Mouse (Mus musculus) hindbrain, postnatal 0 days (tissue): ENCODE data around the gene Hist1h3c. TPM values are rescaled to one million over a fixed set of nuclear protein-coding genes. Genes with fewer than 3 reads are reported as not detected.

Source experiments
- ATAC-seq: fragments of 200-750 bp; cut with Nextera tagmentation; 2 replicates; pipeline ENCODE4 v1.8.0; 2017; ENCODE audit warnings: mild to moderate bottlenecking, moderate TSS enrichment, moderate library complexity
- DNase-seq: peaks from one replicate; pipeline ENCODE4 v3.0.0-alpha.2; 2015; ENCODE audit warnings: low spot score
- H3K27ac ChIP-seq: fragments of 300-500 bp; sonication (generic); 2 replicates; pipeline ENCODE4 v1.5.1; 2014; ENCODE audit warnings: mild to moderate bottlenecking
- H3K27me3 ChIP-seq: fragments of 300-500 bp; sonication (generic); 2 replicates; pipeline ENCODE4 v1.6.1; 2014; ENCODE audit warnings: low read length, mixed read lengths; ENCODE audit not compliant: insufficient read depth
- H3K36me3 ChIP-seq: fragments of 300-500 bp; sonication (generic); 2 replicates; pipeline ENCODE4 v1.6.1; 2014; ENCODE audit warnings: low read length, mixed read lengths; ENCODE audit not compliant: insufficient read depth
- H3K4me1 ChIP-seq: fragments of 300-500 bp; sonication (generic); 2 replicates; pipeline ENCODE4 v1.6.1; 2014; ENCODE audit warnings: antibody characterized with exemption, low read length, mixed read lengths; ENCODE audit not compliant: insufficient read depth
- H3K4me2 ChIP-seq: fragments of 300-500 bp; sonication (generic); 2 replicates; pipeline ENCODE4 v1.6.1; 2014; ENCODE audit warnings: low read depth, mild to moderate bottlenecking, low read length, moderate library complexity, mixed read lengths
- H3K4me3 ChIP-seq: fragments of 300-500 bp; sonication (generic); 2 replicates; pipeline ENCODE4 v1.5.1; 2014; ENCODE audit warnings: low read length
- H3K9ac ChIP-seq: fragments of 300-500 bp; sonication (generic); replicated peaks from 2 replicates; pipeline ENCODE4 v1.6.1; 2014; ENCODE audit warnings: mild to moderate bottlenecking, low read length, moderate library complexity, mixed read lengths
- H3K9me3 ChIP-seq: fragments of 300-500 bp; sonication (generic); 2 replicates; pipeline ENCODE4 v1.6.1; 2016; ENCODE audit warnings: low read length, mixed read lengths
- CTCF ChIP-seq: IDR thresholded peaks from 2 replicates; pipeline ENCODE4 v1.5.1; 2016; ENCODE audit warnings: antibody characterized with exemption, control low read depth, low read depth
- WGBS: fragments of 180-500 bp; shearing (Covaris S2); extraction: QIAGEN DNeasy Blood & Tissue Kit; methylation state at CpG from one replicate; pipeline ENCODE4 v1.1.7; 2014; 5-methylcytosine and 5-hydroxymethylcytosine counted together
- microRNA-seq, 2 experiments: library from miRNA; unstranded; fragments of <30 nt; microRNA quantifications; one replicate each; pipeline ENCODE4; 2016
- polyA plus RNA-seq: library from polyadenylated mRNA; unstranded; fragments of >200 nt; fragmentation: Nextera tagmentation; extraction: Ambion mirVana; gene quantifications from 2 replicates; pipeline ENCODE4 v1.2.1, GENCODE M21; 2015
- total RNA-seq: library from RNA; depleted of rRNA; stranded (reverse); fragments of >200 nt; gene quantifications from 2 replicates; pipeline ENCODE4 v1.2.3, GENCODE M21; 2014; rRNA removed

Hist1h3c gene
- total and polyA plus RNA-seq, 2 experiments from 2014 or later = 1.6 to 1,362 TPM

DNA sequence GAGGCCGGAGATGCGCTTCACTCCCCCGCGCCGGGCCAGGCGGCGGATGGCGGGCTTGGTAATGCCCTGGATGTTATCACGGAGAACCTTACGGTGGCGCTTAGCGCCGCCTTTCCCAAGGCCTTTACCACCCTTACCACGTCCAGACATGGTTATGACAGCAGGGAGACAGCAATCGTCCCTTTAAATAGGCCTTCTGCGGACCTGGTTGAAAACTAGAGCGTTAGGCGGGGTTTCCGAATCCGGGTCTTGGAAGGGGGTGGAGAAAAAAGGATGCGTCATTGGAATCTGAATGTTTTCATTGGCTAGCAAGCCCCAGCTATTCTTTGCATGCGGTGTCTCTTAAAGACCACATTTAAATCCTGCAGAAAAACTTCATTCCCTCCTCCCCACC is 47.1 kb downstream of the Hist1h3c start, which contains the start of gene Hist1h4c:
Gene Hist1h4c, minus strand, starts transcription at position 155 of the 394 bp plus-strand sequence.
- H3K4me3 ChIP-seq = peak within 1 kb of the TSS; percentile 43
- no peaks in the 10 kb centered on the region for H3K4me1 ChIP-seq
- H3K27me3 ChIP-seq = no peaks in the 10 kb centered on the region
- H3K9ac ChIP-seq = peak within 1 kb of the TSS; percentile 55
- peak within 1 kb of the TSS; percentile 87 for H3K27ac ChIP-seq
- DNase-seq = peak; percentile 99
- WGBS = 0% methylated on average over 20 of the region's 22 CpGs
- peak; percentile 98 for ATAC-seq
- no peaks in the 10 kb centered on the region for H3K9me3 ChIP-seq
- peak within 1 kb of the TSS; percentile 78 for H3K4me2 ChIP-seq
- peak; percentile 39; the same call in 1 of the 2 replicates for TF ChIP-seq CTCF
- H3K36me3 ChIP-seq = no peaks in the 10 kb centered on the region

DNA sequence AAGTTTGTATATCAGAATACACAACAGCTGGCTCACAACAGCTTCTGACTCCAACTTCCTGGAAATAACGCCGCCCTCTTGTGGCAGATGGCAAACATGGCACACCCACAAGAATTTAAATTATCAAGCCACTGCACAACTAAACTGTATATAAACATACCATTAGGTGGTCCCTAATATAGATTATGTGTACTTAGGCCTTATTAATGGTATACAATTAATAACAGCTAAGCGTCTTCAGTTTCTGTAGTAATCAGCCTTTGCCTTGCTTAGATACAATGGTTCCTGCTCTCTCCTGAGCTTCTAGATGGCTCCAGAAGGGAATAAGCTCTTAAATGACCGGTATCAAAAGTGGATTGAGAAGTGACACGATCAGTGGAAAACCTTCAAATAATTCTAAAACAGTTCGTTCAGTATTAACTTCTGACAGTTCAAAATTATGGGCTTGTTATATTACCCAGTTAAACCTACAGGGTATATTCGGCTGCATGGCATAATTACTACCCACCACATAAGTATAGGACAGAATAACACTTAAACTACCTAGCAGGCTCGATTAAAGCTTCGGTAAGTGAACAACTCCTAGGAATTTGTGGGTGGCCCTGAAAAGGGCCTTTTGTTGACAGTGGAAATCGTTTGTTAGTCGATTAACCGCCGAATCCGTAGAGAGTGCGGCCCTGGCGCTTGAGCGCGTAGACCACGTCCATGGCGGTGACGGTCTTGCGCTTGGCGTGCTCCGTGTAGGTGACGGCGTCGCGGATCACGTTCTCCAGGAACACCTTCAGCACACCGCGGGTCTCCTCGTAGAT is 47.7 kb downstream of the Hist1h3c start:
- DNase-seq (peak; percentile 83), ATAC-seq (peak; percentile 88)
- no peaks in the 10 kb centered on the region for H3K9me3 ChIP-seq
- TF ChIP-seq CTCF = peak; percentile 84
- H3K27ac ChIP-seq = peak overlapping the region; percentile 87
- peak overlapping the region; percentile 78 for H3K4me2 ChIP-seq
- H3K36me3 ChIP-seq = no peaks in the 10 kb centered on the region
- peak overlapping the region; percentile 55 for H3K9ac ChIP-seq
- no peaks in the 10 kb centered on the region for H3K4me1 ChIP-seq
- under 1% methylated on average over 22 of the region's 32 CpGs for WGBS
- peak overlapping the region; percentile 43 for H3K4me3 ChIP-seq
- no peaks in the 10 kb centered on the region for H3K27me3 ChIP-seq

DNA sequence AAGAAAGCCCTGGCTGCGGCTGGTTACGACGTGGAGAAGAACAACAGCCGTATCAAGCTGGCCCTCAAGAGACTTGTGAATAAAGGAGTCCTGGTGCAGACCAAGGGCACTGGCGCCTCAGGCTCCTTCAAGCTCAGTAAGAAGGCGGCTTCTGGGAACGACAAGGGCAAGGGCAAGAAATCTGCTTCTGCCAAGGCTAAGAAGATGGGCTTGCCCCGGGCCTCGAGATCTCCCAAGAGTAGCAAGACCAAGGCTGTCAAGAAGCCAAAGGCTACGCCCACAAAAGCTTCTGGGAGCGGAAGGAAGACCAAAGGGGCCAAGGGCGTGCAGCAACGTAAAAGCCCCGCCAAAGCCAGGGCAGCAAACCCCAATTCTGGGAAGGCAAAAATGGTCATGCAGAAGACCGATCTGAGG is 49.3 kb downstream of the Hist1h3c start:
- no peaks in the 10 kb centered on the region for H3K9me3 ChIP-seq
- no peak overlapping the region for H3K4me2 ChIP-seq
- no peaks in the 10 kb centered on the region for H3K27me3 ChIP-seq
- WGBS = 67% methylated on average over 15 of the region's 15 CpGs
- DNase-seq = no peak
- no peak for TF ChIP-seq CTCF
- H3K36me3 ChIP-seq = no peaks in the 10 kb centered on the region
- H3K4me1 ChIP-seq = no peaks in the 10 kb centered on the region
- no peak overlapping the region for H3K9ac ChIP-seq
- H3K4me3 ChIP-seq = no peak overlapping the region
- H3K27ac ChIP-seq = no peak overlapping the region
- no peak for ATAC-seq

DNA sequence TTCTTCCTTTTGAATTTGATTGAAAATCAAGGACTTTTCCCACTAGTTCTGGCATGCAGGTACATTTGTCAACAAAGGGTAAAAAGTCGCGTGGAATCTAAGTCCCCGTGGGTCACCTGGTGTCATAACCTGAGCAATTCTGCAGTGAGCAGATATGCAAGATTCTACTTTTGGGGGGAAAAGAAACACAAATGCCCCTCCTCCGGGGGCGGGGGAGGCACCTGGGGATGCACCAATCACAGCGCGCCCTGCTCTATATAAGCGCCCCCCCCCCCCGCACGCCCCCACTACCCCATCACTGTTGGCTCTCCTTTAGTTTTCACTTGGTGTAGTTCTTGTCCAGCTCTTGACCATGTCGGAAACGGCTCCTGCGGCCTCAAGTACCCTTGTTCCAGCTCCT is 49.9 kb downstream of the Hist1h3c start, which contains the start of gene Hist1h1t:
Gene Hist1h1t, plus strand, starts transcription at position 301 of the 400 bp plus-strand sequence.
- no peak within 1 kb of the TSS for H3K4me2 ChIP-seq
- H3K27ac ChIP-seq = no peak within 1 kb of the TSS
- no peaks in the 10 kb centered on the region for H3K36me3 ChIP-seq
- H3K4me3 ChIP-seq = no peak within 1 kb of the TSS
- H3K9me3 ChIP-seq = no peaks in the 10 kb centered on the region
- no peaks in the 10 kb centered on the region for H3K4me1 ChIP-seq
- no peak for ATAC-seq
- no peak for DNase-seq
- H3K27me3 ChIP-seq = no peaks in the 10 kb centered on the region
- no peak within 1 kb of the TSS for H3K9ac ChIP-seq
- no peak for TF ChIP-seq CTCF
- 53% methylated on average over 13 of the region's 13 CpGs for WGBS

Small RNAs within 50 kb of the gene (microRNA-seq; reads per million reads assigned to microRNA genes)
- 0 reads per million in 2 experiments for gene Gm44314
- 0 reads per million in 2 experiments for gene Gm44484

Other genes with a start within 250 kb of the Hist1h3c start
Only the 30 nearest of the 37 such genes appear.
- gene Hist1h1d, start 192.3 kb downstream of the Hist1h3c start, total RNA-seq = 49.4 and 53.4 TPM in 2 replicates
- 0.18 and 0.25 TPM in 2 replicates for gene Hist1h1d, start 192.3 kb downstream of the Hist1h3c start, polyA plus RNA-seq
- gene Hist1h3e, start 183.2 kb downstream of the Hist1h3c start, total RNA-seq = 528 and 734 TPM in 2 replicates
- gene Hist1h3e, start 183.2 kb downstream of the Hist1h3c start, polyA plus RNA-seq = 1.3 and 2.8 TPM in 2 replicates
- gene Hist1h2ae, start 174.4 kb downstream of the Hist1h3c start, total RNA-seq = 221 and 249 TPM in 2 replicates
- 12.2 and 13.8 TPM in 2 replicates for gene Hist1h2ae, start 174.4 kb downstream of the Hist1h3c start, polyA plus RNA-seq
- gene Hist1h2bg, start 174.2 kb downstream of the Hist1h3c start, total RNA-seq = 1,151 and 1,635 TPM in 2 replicates
- gene Hist1h2bg, start 174.2 kb downstream of the Hist1h3c start, polyA plus RNA-seq = 2.6 and 5.2 TPM in 2 replicates
- gene Hist1h2bf, start 171.4 kb downstream of the Hist1h3c start, total RNA-seq = 695 and 1,354 TPM in 2 replicates
- gene Hist1h2bf, start 171.4 kb downstream of the Hist1h3c start, polyA plus RNA-seq = 1.3 and 2.4 TPM in 2 replicates
- 636 and 885 TPM in 2 replicates for gene Hist1h2ad, start 171.2 kb downstream of the Hist1h3c start, total RNA-seq
- 0.69 TPM in 1 of 2 replicates, not detected in the other for gene Hist1h2ad, start 171.2 kb downstream of the Hist1h3c start, polyA plus RNA-seq
- 173 and 207 TPM in 2 replicates for gene Hist1h3d, start 169.8 kb downstream of the Hist1h3c start, total RNA-seq
- 0.96 and 1.4 TPM in 2 replicates for gene Hist1h3d, start 169.8 kb downstream of the Hist1h3c start, polyA plus RNA-seq
- gene Hist1h4d, start 164.0 kb downstream of the Hist1h3c start, total RNA-seq = 1,614 and 2,187 TPM in 2 replicates
- 36.9 and 39.6 TPM in 2 replicates for gene Hist1h4d, start 164.0 kb downstream of the Hist1h3c start, polyA plus RNA-seq
- 262 and 304 TPM in 2 replicates for gene Hist1h2be, start 124.5 kb downstream of the Hist1h3c start, total RNA-seq
- 0.30 and 0.41 TPM in 2 replicates for gene Hist1h2be, start 124.5 kb downstream of the Hist1h3c start, polyA plus RNA-seq
- gene Hist1h1e, start 123.0 kb downstream of the Hist1h3c start, total RNA-seq = 281 and 348 TPM in 2 replicates
- 20.1 and 21.9 TPM in 2 replicates for gene Hist1h1e, start 123.0 kb downstream of the Hist1h3c start, polyA plus RNA-seq
- gene Hist1h2ac, start 61.7 kb downstream of the Hist1h3c start, total RNA-seq = 63.3 and 98.5 TPM in 2 replicates
- gene Hist1h2ac, start 61.7 kb downstream of the Hist1h3c start, polyA plus RNA-seq = 0.30 and 0.38 TPM in 2 replicates
- gene Hist1h2bc, start 61.4 kb downstream of the Hist1h3c start, total RNA-seq = 189 and 295 TPM in 2 replicates
- 36.1 and 46.1 TPM in 2 replicates for gene Hist1h2bc, start 61.4 kb downstream of the Hist1h3c start, polyA plus RNA-seq
- gene Hist1h1t, start 49.8 kb downstream of the Hist1h3c start, total RNA-seq = 1.1 and 1.6 TPM in 2 replicates
- gene Hist1h1t, start 49.8 kb downstream of the Hist1h3c start, polyA plus RNA-seq = not detected in 2 replicates
- 1,149 and 1,400 TPM in 2 replicates for gene Hist1h4c, start 47.1 kb downstream of the Hist1h3c start, total RNA-seq
- gene Hist1h4c, start 47.1 kb downstream of the Hist1h3c start, polyA plus RNA-seq = 4.0 and 4.6 TPM in 2 replicates
- gene Hfe, start 34.7 kb downstream of the Hist1h3c start, total RNA-seq = 3.2 and 11.1 TPM in 2 replicates
- 7.9 and 8.6 TPM in 2 replicates for gene Hfe, start 34.7 kb downstream of the Hist1h3c start, polyA plus RNA-seq
- gene Hist1h1c, start 6.8 kb downstream of the Hist1h3c start, total RNA-seq = 508 and 626 TPM in 2 replicates
- 31.4 and 35.4 TPM in 2 replicates for gene Hist1h1c, start 6.8 kb downstream of the Hist1h3c start, polyA plus RNA-seq
- 1,454 and 1,759 TPM in 2 replicates for gene Hist1h2bb, start 1.1 kb upstream of the Hist1h3c start, total RNA-seq
- 0.49 and 0.55 TPM in 2 replicates for gene Hist1h2bb, start 1.1 kb upstream of the Hist1h3c start, polyA plus RNA-seq
- 349 and 438 TPM in 2 replicates for gene Hist1h2ab, start 5.5 kb upstream of the Hist1h3c start, total RNA-seq
- gene Hist1h2ab, start 5.5 kb upstream of the Hist1h3c start, polyA plus RNA-seq = 7.4 and 10.4 TPM in 2 replicates
- gene Hist1h3b, start 6.7 kb upstream of the Hist1h3c start, total RNA-seq = 956 and 1,079 TPM in 2 replicates
- 2.6 and 3.2 TPM in 2 replicates for gene Hist1h3b, start 6.7 kb upstream of the Hist1h3c start, polyA plus RNA-seq
- gene Hist1h4b, start 11.4 kb upstream of the Hist1h3c start, total RNA-seq = 334 and 514 TPM in 2 replicates
- 1.3 and 2.8 TPM in 2 replicates for gene Hist1h4b, start 11.4 kb upstream of the Hist1h3c start, polyA plus RNA-seq
- gene Hist1h4a, start 15.6 kb upstream of the Hist1h3c start, total RNA-seq = 789 and 958 TPM in 2 replicates
- gene Hist1h4a, start 15.6 kb upstream of the Hist1h3c start, polyA plus RNA-seq = 0.53 TPM in 1 of 2 replicates, not detected in the other
- 2,055 and 2,536 TPM in 2 replicates for gene Hist1h3a, start 16.8 kb upstream of the Hist1h3c start, total RNA-seq
- gene Hist1h3a, start 16.8 kb upstream of the Hist1h3c start, polyA plus RNA-seq = 1.5 and 2.1 TPM in 2 replicates
- gene Hist1h1a, start 18.1 kb upstream of the Hist1h3c start, total RNA-seq = 223 and 241 TPM in 2 replicates
- 0.59 and 0.61 TPM in 2 replicates for gene Hist1h1a, start 18.1 kb upstream of the Hist1h3c start, polyA plus RNA-seq
- not detected in 2 replicates for gene Trim38, start 24.3 kb upstream of the Hist1h3c start, total RNA-seq
- gene Trim38, start 24.3 kb upstream of the Hist1h3c start, polyA plus RNA-seq = not detected in 2 replicates
- not detected in 2 replicates for gene Slc17a2, start 61.4 kb upstream of the Hist1h3c start, total RNA-seq
- gene Slc17a2, start 61.4 kb upstream of the Hist1h3c start, polyA plus RNA-seq = 0.10 TPM in 1 of 2 replicates, not detected in the other
- gene Slc17a3, start 93.8 kb upstream of the Hist1h3c start, total RNA-seq = not detected in 2 replicates
- not detected in 2 replicates for gene Slc17a3, start 93.8 kb upstream of the Hist1h3c start, polyA plus RNA-seq
- gene Slc17a1, start 122.1 kb upstream of the Hist1h3c start, total RNA-seq = not detected in 2 replicates
- gene Slc17a1, start 122.1 kb upstream of the Hist1h3c start, polyA plus RNA-seq = not detected in 2 replicates
- not detected in 2 replicates for gene Slc17a4, start 169.4 kb upstream of the Hist1h3c start, total RNA-seq
- not detected in 2 replicates for gene Slc17a4, start 169.4 kb upstream of the Hist1h3c start, polyA plus RNA-seq
- gene Hist1h2ba, start 188.6 kb upstream of the Hist1h3c start, total RNA-seq = not detected in 2 replicates
- not detected in 2 replicates for gene Hist1h2ba, start 188.6 kb upstream of the Hist1h3c start, polyA plus RNA-seq
- gene Hist1h2aa, start 188.9 kb upstream of the Hist1h3c start, total RNA-seq = not detected in 2 replicates
- not detected in 2 replicates for gene Hist1h2aa, start 188.9 kb upstream of the Hist1h3c start, polyA plus RNA-seq